Mouse (Mus musculus) myocyte (in vitro differentiated cells): ENCODE measurements around the gene Asb7. TPM values are rescaled to one million over a fixed set of nuclear protein-coding genes. Genes with fewer than 3 reads are reported as not detected.

ENCODE experiments used
- H3K27me3 ChIP-seq: one replicate; pipeline ENCODE4 v1.6.1; 2011; ENCODE audit not compliant: control insufficient read depth, insufficient read depth, insufficient read length
- H3K36me3 ChIP-seq: one replicate; pipeline ENCODE4 v1.6.1; 2011; ENCODE audit not compliant: control insufficient read depth, insufficient read depth
- H3K4me2 ChIP-seq: one replicate; pipeline ENCODE4 v1.6.1; 2011; ENCODE audit warnings: low read depth, control low read depth
- H3K4me3 ChIP-seq: one replicate; pipeline ENCODE4 v1.5.1; 2011; ENCODE audit warnings: mild to moderate bottlenecking, control low read depth, moderate library complexity
- H3K79me2 ChIP-seq: one replicate; pipeline ENCODE4 v1.6.1; 2011; ENCODE audit not compliant: control insufficient read depth, insufficient read depth
- H3ac ChIP-seq: one replicate; pipeline ENCODE4 v1.6.1; 2011; ENCODE audit not compliant: control insufficient read depth, insufficient read length
- CEBPB ChIP-seq: IDR thresholded peaks from 2 replicates; pipeline ENCODE4 v1.6.1; 2011; ENCODE audit warnings: mild to moderate bottlenecking, moderate library complexity; ENCODE audit not compliant: poor library complexity, insufficient read depth, severe bottlenecking
- E2F4 ChIP-seq: IDR thresholded peaks from one replicate; pipeline ENCODE4 v1.6.1; 2011; ENCODE audit warnings: mild to moderate bottlenecking, control low read depth, moderate library complexity; ENCODE audit not compliant: insufficient read depth
- MAX ChIP-seq: IDR thresholded peaks from one replicate; pipeline ENCODE4 v1.6.1; 2011; ENCODE audit warnings: low read depth, mild to moderate bottlenecking, control low read depth
- MYOD1 ChIP-seq, 3 experiments: IDR thresholded peaks; one replicate each; pipeline ENCODE4 v1.6.1; 2011; ENCODE audit warnings: control low read depth in 2 of 3, low read depth in 2 of 3, mild to moderate bottlenecking in 2 of 3, moderate library complexity in 1 of 3; ENCODE audit not compliant: insufficient read length in 2 of 3, control insufficient read depth in 1 of 3
- MYOG ChIP-seq, 3 experiments: IDR thresholded peaks; one replicate each; pipeline ENCODE4 v1.6.1; 2011; ENCODE audit warnings: control low read depth in 2 of 3, low read depth in 2 of 3, mild to moderate bottlenecking in 2 of 3; ENCODE audit not compliant: insufficient read length in 2 of 3, control insufficient read depth in 1 of 3, insufficient read depth in 1 of 3
- POLR2A ChIP-seq: IDR thresholded peaks from one replicate; pipeline ENCODE4 v1.6.1; 2011; ENCODE audit warnings: low read depth, mild to moderate bottlenecking, control low read depth, moderate library complexity; ENCODE audit not compliant: insufficient read length
- POLR2AphosphoS2 ChIP-seq: IDR thresholded peaks from one replicate; pipeline ENCODE4 v1.6.1; 2011; ENCODE audit warnings: low read depth, control low read depth; ENCODE audit not compliant: insufficient read length
- REST ChIP-seq: IDR thresholded peaks from one replicate; pipeline ENCODE4 v1.6.1; 2011; ENCODE audit warnings: mild to moderate bottlenecking, control low read depth, moderate library complexity; ENCODE audit not compliant: insufficient read depth, insufficient read length
- SRF ChIP-seq: IDR thresholded peaks from one replicate; pipeline ENCODE4 v1.6.1; 2011; ENCODE audit warnings: low read depth; ENCODE audit not compliant: control insufficient read depth, insufficient read length
- TCF12 ChIP-seq: IDR thresholded peaks from one replicate; pipeline ENCODE4 v1.6.1; 2011; ENCODE audit warnings: mild to moderate bottlenecking, control low read depth; ENCODE audit not compliant: poor library complexity, insufficient read depth, severe bottlenecking
- TCF3 ChIP-seq: IDR thresholded peaks from one replicate; pipeline ENCODE4 v1.6.1; 2011; ENCODE audit warnings: low read depth, control low read depth; ENCODE audit not compliant: insufficient read length
- USF1 ChIP-seq: IDR thresholded peaks from one replicate; pipeline ENCODE4 v1.6.1; 2011; ENCODE audit warnings: low read depth, mild to moderate bottlenecking, control low read depth, moderate library complexity
- polyA plus RNA-seq: library from polyadenylated mRNA; unstranded; fragments of >200 nt; fragmentation: generic; extraction: Trizol; gene quantifications from one replicate; pipeline ENCODE4 v1.2.1, GENCODE M21; 2012; ENCODE audit warnings: missing spikeins

Gene Asb7
- polyA plus RNA-seq, 1 experiment, result 4.8 TPM

GRCm38 (mm10) chr7:66652216-66652615 is 37.2 kb downstream of the Asb7 start:
- H3K79me2 ChIP-seq, result no peaks in the 10 kb centered on the region
- H3K27me3 ChIP-seq, result no peaks in the 10 kb centered on the region
- peaks cover 4% of the 10 kb centered on the region for H3K36me3 ChIP-seq
- TF ChIP-seq USF1, result no peak
- no peak for TF ChIP-seq POLR2A
- no peak for TF ChIP-seq CEBPB
- TF ChIP-seq E2F4, result no peak
- no peak for TF ChIP-seq SRF
- TF ChIP-seq MAX, result no peak
- no peak for TF ChIP-seq TCF3
- no peak for TF ChIP-seq TCF12
- no peak for TF ChIP-seq MYOD1 (IDR thresholded peaks at IDR 0.05; ENCODE audit: control insufficient read depth in 1 of 3, insufficient read length in 2 of 3, low read depth in 2 of 3)
- TF ChIP-seq MYOG (IDR thresholded peaks at IDR 0.05; ENCODE audit: control insufficient read depth in 1 of 3, insufficient read depth in 1 of 3, insufficient read length in 2 of 3, low read depth in 2 of 3), result no peak
- TF ChIP-seq REST, result no peak
- no peak for TF ChIP-seq POLR2AphosphoS2
- H3ac ChIP-seq, result no peak overlapping the region
- H3K4me2 ChIP-seq, result no peak overlapping the region
- no peak overlapping the region for H3K4me3 ChIP-seq

- no peaks in the 10 kb centered on the region for H3K27me3 ChIP-seq
- H3K4me2 ChIP-seq, result no peak overlapping the region
- H3K36me3 ChIP-seq, result peaks cover 4% of the 10 kb centered on the region
- H3K4me3 ChIP-seq, result no peak overlapping the region
- H3ac ChIP-seq, result no peak overlapping the region
- TF ChIP-seq E2F4 (no peak), MAX (no peak), MYOG (IDR thresholded peaks at IDR 0.05; ENCODE audit: control insufficient read depth in 1 of 3, insufficient read depth in 1 of 3, insufficient read length in 2 of 3, low read depth in 2 of 3) (no peak), POLR2AphosphoS2 (no peak), TCF12 (no peak), REST (no peak), USF1 (no peak), CEBPB (no peak), POLR2A (no peak), SRF (no peak), MYOD1 (IDR thresholded peaks at IDR 0.05; ENCODE audit: control insufficient read depth in 1 of 3, insufficient read length in 2 of 3, low read depth in 2 of 3) (no peak), TCF3 (no peak)
- no peaks in the 10 kb centered on the region for H3K79me2 ChIP-seq
Observed at GRCm38 (mm10) chr7:66650883-66651282, 38.5 kb downstream of the Asb7 start.

- Histone ChIP-seq H3K4me3 (no peak overlapping the region), H3K79me2 (no peaks in the 10 kb centered on the region), H3K36me3 (no peaks in the 10 kb centered on the region), H3ac (no peak overlapping the region), H3K27me3 (no peaks in the 10 kb centered on the region), H3K4me2 (no peak overlapping the region)
- TF ChIP-seq E2F4 (no peak), CEBPB (no peak), MAX (no peak), POLR2AphosphoS2 (no peak), MYOD1 (IDR thresholded peaks at IDR 0.05; ENCODE audit: control insufficient read depth in 1 of 3, insufficient read length in 2 of 3, low read depth in 2 of 3) (no peak), MYOG (IDR thresholded peaks at IDR 0.05; ENCODE audit: control insufficient read depth in 1 of 3, insufficient read depth in 1 of 3, insufficient read length in 2 of 3, low read depth in 2 of 3) (no peak), REST (no peak), POLR2A (no peak), USF1 (no peak), SRF (no peak), TCF12 (no peak)
Observed at GRCm38 (mm10) chr7:66649181-66649580, 40.2 kb downstream of the Asb7 start.

GRCm38 (mm10) chr7:66645736-66646135 is 43.7 kb downstream of the Asb7 start:
- Histone ChIP-seq H3K4me2 (no peak overlapping the region), H3ac (no peak overlapping the region), H3K27me3 (no peaks in the 10 kb centered on the region), H3K36me3 (no peaks in the 10 kb centered on the region), H3K4me3 (no peak overlapping the region), H3K79me2 (no peaks in the 10 kb centered on the region)
- no peak for TF ChIP-seq CEBPB
- TF ChIP-seq E2F4, result no peak
- TF ChIP-seq TCF12, result no peak

GRCm38 (mm10) chr7:66633351-66633750 is 56.0 kb downstream of the Asb7 start:
- TF ChIP-seq USF1 (no peak), REST (no peak), TCF12 (no peak), E2F4 (no peak), MYOD1 (IDR thresholded peaks at IDR 0.05; ENCODE audit: control insufficient read depth in 1 of 3, insufficient read length in 2 of 3, low read depth in 2 of 3) (no peak), TCF3 (no peak), POLR2A (no peak), SRF (no peak), POLR2AphosphoS2 (no peak), MYOG (IDR thresholded peaks at IDR 0.05; ENCODE audit: control insufficient read depth in 1 of 3, insufficient read depth in 1 of 3, insufficient read length in 2 of 3, low read depth in 2 of 3) (no peak), MAX (no peak), CEBPB (no peak)
- no peak overlapping the region for H3ac ChIP-seq
- no peaks in the 10 kb centered on the region for H3K36me3 ChIP-seq
- H3K27me3 ChIP-seq, result no peaks in the 10 kb centered on the region
- no peaks in the 10 kb centered on the region for H3K79me2 ChIP-seq
- no peak overlapping the region for H3K4me3 ChIP-seq
- H3K4me2 ChIP-seq, result no peak overlapping the region
